Mouse (Mus musculus): ENCODE measurements around the gene Tnrc6a.

Gene Tnrc6a

GRCm38 (mm10) chr7:123235449-123235848 lies 111.8 kb downstream of the Tnrc6a start:
- DNase-seq (ENCODE audit: low spot score) = no peak

- DNase-seq (ENCODE audit: low spot score) = no peak
These were observed 114.9 kb downstream of the Tnrc6a start for GRCm38 (mm10) chr7:123238621-123239020.

- DNase-seq (ENCODE audit: low spot score) = no peak
These were observed 116.4 kb downstream of the Tnrc6a start for GRCm38 (mm10) chr7:123240064-123240463.

- no peak for DNase-seq (ENCODE audit: low spot score)
These were observed 118.6 kb downstream of the Tnrc6a start for GRCm38 (mm10) chr7:123242241-123242640.

GRCm38 (mm10) chr7:123244833-123245232 lies 121.1 kb downstream of the Tnrc6a start:
- DNase-seq (ENCODE audit: low spot score) = peak; percentile 67

Measured in testis, postnatal 14 days (tissue).